Mouse (Mus musculus) megakaryocyte, embryonic 14.5 days (primary cell): ENCODE data around the gene Frs2.

ENCODE experiments used
- FLI1 ChIP-seq: IDR thresholded peaks from 2 replicates; pipeline ENCODE4 v1.6.1; 2012; ENCODE audit warnings: low read length, inconsistent platforms, mixed read lengths
- GATA1 ChIP-seq: IDR thresholded peaks from 3 replicates; pipeline ENCODE4 v1.6.1; 2012; ENCODE audit warnings: mixed read lengths, low read length, inconsistent platforms, borderline replicate concordance

DNA sequence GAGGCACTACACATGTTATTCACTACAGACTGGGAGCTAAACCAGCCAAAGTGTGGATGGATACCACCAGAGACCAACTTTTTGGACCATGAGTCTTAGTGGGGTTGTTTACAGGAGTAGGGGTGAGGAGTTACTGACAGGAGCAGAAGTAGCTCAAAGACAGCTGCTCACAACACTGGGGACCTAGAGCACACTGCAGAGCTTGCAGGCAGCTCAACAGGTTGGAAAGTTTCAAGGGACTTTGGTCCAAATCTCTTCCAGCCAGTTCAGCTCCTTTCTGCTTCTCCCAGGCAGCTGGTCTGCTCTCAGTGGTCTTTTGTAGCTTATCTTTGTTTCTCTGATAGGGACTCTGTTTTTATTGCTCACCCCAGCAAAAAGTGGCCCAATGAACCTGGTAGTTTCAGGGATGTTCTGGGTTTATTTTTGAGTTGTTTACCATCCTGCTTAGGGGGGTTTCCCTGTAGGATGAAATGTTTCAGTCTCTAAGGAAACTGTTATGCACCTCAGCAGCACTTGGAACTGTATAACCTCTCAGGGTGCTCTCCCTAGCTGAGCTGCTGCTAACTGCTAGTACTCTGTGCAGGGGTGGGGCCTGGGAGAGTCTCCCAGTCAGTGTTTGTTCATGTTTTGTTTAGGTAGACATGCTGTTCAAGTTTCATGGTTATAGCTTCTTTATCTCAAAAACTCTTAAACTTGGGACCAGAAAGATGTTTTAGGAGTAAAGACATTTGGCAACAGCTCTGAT lies 44.3 kb downstream of the Frs2 start:
- TF ChIP-seq FLI1, result no peak
- TF ChIP-seq GATA1, result no peak
